Mouse (Mus musculus): ENCODE results near the gene Plscr3.

Gene Plscr3

DNA sequence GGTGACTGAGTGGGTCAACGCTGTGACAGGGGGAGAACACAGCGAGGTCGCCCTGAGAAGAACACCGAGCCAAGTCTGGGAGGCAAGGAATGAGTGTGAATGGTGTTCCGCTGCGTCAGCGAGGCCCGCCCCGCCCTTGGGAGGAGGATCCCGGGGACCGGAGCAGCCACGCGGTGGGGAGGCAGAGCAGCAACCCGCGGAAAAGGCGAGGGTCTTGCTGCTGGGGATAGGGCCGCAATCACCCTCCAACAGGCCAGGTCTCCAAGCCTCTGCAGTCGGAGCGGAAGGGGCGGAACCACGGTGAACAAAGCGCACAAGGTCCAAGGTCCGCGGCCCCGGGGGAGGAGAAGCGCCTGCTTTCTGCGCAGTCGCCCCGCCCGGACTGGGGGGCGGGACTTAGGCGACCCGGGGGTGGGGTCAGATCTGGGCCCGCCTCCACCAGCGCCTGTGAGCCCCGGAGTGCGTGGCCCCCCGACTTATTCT lies at the start of gene Plscr3:
Gene Plscr3 (plus strand): TSS at position 179 of the 483 bp plus-strand sequence.
- peak; percentile 88 for DNase-seq (ENCODE audit: low spot score)

DNA sequence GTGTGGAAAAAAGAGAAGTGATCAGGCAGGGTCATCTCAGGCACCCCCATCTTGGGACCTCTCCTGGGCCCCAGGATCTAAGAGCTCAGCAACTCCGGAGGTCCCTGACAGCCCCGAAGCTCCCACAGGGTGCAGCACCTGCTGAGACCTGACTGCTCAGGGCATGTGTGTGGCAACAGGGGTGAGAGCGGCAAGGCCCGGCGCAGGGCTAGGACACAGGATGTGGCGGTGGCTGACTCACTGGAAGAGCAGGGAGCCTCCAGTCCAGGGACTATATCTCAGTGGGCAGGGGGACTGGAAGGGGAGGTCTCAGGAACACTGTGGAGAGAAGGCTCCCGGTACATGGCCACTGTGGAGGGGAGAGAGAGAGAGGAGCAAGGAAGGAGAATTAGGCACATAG lies 48.3 kb upstream of the Plscr3 start:
- DNase-seq (ENCODE audit: low spot score) = no peak

DNA sequence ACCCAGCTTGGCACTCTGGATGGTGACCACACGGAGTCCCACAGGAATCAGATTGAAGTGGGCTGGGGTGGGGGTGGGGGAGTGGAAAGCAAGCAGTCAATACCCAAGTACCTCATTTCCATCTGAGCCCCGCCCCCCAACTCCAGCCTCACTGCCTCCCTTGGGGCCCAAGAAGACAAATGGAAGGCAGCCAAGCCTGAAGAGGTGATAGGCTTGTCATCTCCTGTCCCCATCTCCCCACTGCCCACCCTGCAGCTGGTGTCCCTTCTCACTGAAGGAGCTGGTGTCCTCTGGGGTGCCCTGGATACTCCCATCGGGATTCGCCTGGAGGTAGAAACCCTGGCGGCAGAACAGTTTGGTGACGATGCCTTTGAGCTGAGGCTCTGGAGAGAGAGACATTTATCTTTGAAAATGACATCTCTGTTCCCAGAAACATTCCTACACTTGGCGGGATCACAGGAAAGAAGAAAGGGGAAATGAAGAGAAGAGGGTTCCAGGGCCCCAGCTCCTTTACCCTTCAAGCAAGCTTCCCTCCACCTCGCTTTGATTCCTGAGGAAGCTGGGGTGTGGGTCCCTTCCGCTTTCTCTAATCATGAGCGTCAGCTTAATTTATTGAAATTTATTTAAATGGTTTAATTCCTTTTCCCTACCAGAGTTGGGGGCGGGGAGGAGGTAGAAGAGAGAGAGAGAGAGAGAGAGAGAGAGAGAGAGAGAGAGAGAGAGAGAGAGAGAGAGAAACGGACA lies 46.6 kb upstream of the Plscr3 start:
- DNase-seq (ENCODE audit: low spot score) = no peak

DNA sequence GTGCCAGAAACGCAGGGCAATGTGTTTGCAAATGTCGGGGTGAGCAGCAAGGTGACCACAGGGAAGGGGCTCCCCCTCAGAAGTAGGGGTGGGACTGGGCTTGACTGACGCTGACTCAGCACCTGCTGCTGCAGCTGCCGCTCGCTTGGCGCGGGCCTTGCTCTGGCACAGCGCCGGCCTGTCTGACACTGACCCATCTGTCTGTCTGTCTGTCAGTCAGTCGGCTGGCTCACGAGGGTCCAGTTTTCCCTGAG lies 46.1 kb upstream of the Plscr3 start:
- DNase-seq (ENCODE audit: low spot score) = no peak

DNA sequence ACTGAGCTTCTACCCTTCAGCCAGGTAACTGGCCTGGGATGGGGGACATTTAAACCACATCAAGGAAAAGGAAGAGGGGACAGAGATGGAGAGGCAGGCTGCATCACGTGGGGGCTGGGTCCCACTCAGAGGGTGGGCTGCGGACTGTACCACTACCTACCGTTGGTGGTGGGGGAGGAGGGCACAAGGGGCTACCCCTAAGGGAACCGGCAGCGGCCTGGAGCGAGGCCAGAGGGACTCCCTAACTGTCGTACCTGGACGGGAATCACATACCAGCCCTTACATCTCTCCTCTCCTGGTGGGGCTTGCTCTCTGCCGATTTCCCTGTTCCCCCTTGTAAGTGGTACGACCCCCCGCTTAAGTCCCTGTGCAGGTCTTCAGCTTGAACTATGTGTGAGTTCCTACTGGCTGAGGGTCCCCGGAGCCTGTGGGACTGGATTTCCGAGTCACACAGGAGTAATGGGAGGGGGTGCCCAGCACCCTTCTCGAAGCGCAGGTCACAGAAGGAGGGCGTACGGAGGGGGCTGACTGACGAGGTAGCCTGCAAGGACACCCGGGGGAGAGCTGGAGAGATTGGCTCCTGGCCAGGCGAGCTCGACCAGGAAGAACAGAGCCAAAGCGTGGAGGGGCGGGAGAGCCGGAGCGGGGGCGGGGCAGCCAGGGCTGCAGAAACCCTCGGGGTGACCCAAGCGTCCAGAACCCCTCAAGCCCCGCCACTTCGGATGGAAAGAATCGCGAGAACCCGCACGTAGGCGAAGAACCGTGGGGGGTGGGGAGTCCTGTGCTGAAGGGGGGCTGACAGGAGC lies 45.6 kb upstream of the Plscr3 start:
- DNase-seq (ENCODE audit: low spot score) = peak; percentile 69

DNA sequence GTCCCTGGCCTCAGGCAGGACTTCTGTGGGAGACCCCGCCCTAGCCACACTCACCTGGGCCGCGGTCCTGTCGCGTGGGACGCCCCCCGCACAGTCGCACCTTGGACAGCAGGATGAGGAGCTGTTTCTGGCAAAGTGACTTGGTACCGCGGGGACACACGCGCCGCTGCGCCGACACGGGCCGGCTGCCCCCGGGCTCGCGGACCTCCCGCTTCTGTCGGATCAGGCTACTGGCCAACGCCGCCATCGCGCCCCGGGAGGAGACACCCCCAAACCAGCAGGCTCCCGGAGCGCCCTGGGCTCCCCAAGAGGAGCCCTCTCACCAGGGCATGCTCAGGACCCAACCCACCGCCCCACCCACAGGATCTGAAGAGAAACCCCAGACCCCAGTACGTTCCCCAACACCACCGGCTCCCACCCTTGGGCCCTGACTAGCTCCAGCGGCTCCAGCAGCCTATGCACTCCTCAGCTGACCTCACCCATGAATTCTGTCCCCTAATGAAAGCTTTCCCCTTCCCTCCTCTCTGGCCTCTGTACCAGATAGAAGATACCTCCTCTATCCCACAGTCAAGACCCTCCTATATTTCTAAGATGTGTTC lies 44.7 kb upstream of the Plscr3 start, which contains the start of gene Fgf11:
Gene Fgf11 (minus strand): TSS at position 479 of the 599 bp plus-strand sequence.
- no peak for DNase-seq (ENCODE audit: low spot score)

DNA sequence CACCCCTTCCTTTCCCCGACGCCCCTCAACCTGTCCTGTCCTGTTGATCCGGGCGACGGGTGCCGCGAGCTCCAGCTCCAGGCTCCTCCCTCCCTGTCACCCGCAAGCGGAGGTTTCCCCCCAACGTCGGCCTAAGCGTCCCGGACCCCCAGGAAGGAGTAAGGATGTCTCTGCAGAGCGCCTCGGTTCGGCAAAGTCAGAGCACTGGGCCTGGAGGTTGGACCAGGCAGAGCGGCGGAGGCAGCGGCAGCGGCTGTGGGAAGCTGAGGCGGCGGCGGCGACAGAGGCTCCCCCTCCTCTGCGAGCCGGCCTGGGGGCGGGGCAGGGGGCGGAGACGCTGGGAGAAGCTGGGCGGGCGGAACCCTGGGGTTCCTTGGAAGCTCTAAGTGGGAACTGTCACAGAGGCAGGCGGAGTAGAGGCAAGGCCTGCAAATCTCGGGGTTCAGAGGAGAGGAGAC lies 43.5 kb upstream of the Plscr3 start:
- DNase-seq (ENCODE audit: low spot score) = peak; percentile 78

DNA sequence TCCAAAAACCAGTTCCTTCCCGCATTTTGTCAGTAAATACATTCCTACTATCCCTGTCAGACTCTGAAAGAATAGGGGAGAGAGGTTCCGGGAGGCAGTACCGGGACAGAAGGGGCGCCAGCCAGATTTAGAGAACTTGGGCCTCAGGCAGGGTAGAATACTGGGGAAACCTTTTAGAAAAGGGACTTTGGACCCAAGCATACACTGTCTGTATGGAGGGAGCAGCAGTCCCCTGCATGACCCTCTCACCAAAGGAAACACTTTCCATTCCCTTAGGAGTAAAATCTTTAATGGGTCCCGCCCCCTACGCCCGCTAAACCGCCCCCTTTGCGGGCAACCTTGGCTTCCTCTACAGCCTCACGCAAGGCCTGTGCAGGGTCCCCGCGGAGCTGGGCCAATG lies 42.8 kb upstream of the Plscr3 start:
- DNase-seq (ENCODE audit: low spot score) = no peak

DNA sequence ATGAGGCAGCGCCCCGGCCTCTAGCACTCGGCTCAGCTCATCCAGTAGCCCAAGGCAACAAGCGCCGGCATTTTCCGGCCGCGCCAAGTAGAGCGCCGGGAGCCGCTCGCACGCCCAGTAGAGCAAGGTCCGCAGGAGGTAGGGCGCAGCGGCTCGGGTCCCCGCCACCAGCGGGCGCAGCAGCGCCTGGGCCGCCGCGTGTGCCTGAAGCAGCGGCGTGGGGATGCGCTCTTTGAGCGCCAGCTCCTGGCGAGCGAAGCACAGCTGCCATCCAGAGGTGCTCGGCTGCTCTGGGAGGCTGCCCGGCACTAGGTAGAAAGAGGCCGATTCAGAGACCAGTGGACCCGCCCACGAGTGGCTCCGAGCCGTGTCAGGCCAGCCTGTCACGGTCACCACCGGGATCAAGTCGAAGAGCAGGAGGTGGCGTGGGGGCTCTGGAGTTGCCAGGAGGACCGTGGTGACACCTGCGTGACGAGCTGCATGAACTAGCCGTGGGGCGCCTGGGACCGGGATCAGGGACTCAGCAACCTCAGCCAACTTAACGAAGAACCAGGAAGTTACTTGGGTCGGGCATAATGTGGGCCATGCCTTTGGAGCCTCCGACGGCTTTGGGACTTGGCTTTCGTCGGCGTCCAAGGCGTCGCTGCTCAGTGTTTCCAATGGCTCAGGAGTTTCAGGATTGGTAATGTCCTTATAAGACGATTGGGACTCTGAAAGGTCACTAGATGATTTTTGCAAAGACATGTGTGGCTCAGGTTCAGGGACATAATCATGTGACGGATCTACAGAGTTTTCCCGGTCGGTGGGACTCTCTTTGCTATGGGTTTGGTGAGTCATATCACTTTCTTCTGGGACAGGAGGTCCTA lies 42.2 kb upstream of the Plscr3 start:
- DNase-seq (ENCODE audit: low spot score) = peak; percentile 71

DNA sequence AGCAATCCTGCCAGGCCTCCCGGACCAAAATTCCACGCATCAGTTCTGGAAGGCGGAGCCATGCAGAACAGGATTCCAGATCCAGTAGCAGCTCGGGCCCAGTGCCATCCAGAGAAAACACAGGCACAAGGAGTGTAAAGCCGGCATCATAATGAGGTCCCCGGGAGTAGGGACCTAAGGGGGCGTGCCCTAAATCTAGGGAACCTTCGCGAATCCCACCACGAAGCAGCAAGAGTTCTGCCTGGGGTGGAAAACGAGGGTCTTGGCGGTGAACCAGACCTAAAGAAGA lies 41.6 kb upstream of the Plscr3 start:
- no peak for DNase-seq (ENCODE audit: low spot score)

DNA sequence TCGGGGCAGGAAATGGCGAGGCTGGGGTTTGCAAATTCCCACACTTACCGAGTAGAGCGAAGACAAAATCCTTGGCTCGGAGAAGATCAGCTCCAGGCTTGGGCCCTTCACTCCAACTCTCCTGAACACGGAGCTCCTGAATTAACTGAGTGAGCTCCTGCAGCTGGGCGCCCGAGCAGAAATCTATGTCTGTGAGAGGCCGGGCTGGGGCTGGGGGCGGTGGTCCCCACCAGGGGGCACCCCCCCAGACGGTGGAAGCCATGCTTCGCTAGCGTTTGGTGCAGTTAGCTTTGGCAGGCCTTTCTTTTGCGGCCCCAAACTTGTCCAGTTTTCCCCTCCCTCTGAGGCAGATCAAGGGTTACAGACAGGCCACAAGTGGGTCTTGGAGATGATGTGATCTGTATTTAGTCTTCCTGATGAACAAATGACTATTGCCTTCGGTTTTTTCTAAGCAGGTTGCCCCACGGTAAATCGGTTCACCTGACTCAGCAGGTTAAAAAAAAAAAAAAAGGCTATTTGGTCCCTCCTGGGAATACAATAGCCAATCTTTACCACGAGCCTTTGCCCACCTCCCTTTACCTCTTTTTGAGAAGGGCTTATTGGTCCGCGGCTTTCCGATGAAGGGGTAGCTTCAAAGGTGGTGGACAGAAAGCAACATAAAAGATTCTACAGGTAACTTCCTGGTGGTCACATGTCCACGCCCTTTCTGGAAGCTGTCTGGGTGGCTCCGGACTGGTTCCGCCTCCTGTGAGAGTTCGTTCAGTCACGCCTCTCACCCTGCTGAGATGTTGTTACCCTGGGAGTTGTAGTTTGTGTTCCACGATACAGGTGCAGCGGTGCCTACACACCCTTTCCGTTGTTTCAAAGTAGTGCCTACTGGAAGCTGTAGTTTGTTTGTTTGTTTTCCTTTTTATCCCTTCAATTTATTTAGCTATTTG lies 40.9 kb upstream of the Plscr3 start, which contains the start of gene Tmem102:
Gene Tmem102 (minus strand): TSS at position 653 of the 938 bp plus-strand sequence.
- DNase-seq (ENCODE audit: low spot score) = no peak

DNA sequence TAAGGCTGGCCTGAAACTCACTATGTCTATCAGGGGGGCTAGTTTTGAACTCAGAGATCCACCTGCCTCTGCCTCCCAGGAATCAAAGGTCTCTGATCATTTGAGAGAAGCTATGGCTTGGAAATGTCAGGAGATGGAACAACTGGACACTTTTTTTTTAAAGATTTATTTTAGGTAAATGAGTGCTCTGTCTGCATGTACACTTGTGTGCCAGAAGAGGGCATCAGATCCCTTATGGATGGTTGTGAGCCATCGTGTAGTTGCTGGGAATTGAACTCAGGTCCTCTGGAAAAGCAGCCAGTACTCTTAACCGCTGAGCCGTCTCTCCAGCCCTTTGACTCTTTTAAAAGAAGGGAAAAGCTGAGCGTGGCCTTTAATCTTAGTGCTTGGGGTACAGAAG lies 39.8 kb upstream of the Plscr3 start:
- DNase-seq (ENCODE audit: low spot score) = no peak

DNA sequence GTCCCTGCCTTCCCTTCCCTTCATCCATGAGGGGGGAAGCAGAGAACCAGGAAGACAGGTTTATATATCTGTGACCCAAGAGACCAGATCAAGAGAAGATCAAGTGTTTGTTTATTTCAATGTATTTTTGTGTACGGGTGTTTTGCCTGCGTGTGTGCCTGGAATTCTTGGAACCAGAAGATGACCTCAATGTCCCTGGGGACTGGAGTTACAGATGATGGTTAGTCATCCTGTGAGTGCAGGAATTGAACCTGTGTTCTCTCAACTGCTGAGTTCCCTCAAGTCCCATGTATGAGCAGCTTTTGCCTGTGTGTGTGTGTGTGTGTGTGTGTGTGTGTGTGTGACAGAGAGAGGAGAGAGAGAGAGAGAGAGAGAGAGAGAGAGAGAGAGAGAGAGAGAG lies 38.5 kb upstream of the Plscr3 start:
- DNase-seq (ENCODE audit: low spot score) = no peak

DNA sequence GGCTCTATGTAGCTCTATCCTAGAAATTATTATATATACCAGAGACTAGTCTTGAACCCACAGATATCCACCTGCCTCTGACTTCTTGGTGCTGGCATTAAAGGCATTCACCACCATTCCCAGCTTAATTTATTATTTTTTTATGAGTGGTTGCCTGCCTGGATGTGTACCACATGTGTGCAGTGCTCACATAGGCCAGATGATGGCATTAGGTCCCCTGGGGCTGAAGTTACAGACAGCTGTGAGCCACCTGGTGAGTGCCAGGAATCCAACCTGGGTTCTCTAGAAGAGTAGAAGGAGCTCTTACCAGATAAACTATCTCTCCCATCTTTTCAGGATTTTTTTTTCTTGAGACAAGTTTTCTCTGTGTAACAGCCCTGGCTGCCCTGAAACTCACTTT lies 35.9 kb upstream of the Plscr3 start:
- DNase-seq (ENCODE audit: low spot score) = no peak

DNA sequence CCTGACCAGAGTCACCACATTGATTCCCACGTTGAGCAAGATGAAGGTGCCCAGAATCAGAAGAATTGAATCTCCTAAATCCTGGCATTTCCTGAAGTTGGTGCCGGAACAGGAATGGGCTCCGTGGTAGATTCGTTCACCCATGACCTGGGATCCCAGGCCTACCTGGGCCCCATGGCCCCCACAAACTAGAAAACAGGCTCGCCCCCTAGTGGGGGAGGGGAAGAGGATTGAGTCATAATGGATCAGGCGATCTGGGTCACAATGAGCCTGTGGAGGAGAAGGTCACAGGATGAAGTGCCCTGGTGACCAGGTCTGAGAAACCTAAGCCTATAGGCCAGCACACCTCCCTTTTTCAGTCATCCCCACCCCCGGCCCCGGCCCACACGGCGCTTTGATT lies 31.0 kb upstream of the Plscr3 start, which contains the start of gene Gm39566:
Gene Gm39566 (minus strand): TSS at position 144 of the 400 bp plus-strand sequence.
- DNase-seq (ENCODE audit: low spot score) = no peak

DNA sequence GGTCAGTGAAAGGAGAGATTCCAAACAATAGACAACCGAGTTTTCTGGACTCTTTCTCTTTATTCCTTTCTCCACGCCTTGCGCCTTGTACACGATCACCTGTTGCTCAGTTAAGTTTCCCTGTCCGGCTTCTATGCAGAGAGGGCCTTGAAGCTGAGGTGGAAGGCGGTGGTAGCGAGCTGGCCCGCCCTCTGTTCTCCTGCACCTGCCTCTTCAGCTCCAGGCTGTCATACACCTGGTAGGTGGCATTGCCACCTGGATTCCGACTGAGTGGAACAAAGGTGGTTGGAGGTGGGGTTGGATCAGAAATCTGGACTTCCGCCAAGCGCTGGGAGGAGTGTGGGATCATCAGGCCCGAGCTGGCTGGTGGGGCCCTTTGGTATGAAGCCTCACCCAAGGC lies 29.7 kb upstream of the Plscr3 start:
- no peak for DNase-seq (ENCODE audit: low spot score)

DNA sequence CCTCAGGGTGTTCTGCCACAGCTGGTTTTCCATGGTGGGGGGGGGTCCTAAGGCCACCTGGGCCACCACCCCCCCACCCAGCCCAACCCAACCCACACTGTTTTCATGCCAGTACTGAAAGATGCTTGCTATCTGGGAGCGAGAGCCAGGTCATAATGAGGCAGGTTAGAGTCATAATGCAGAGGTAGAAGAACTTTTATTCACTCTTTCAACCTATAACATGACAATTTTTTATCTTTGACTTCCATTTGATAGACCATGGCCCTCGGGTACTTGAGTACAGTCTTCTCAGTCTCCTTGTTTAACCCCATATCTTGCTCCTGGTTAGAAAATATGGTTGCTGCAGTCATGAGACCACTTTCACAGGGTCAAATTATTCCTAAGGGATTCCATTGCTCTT lies 27.8 kb upstream of the Plscr3 start, which contains the start of gene Spem2:
Gene Spem2 (minus strand): TSS at position 101 of the 400 bp plus-strand sequence.
- DNase-seq (ENCODE audit: low spot score) = no peak

DNA sequence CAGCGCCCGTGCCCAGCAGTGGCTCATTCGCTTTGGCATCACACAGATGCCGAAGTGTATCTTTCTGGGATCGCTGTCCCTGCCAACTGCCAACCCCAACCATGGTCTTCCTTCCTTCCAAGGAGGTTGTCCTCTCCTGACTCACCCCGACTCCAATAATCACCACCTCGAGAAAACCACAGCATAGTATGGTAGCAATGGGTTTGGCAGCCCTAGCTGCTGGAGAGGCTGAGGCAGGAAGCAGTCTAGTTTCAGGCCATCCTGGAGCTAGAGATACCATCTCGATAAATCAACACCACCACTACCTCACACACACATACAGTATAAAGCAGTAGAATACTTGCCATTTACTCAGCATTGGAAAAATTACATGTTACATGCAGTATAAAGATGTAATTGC lies 27.3 kb upstream of the Plscr3 start:
- no peak for DNase-seq (ENCODE audit: low spot score)

DNA sequence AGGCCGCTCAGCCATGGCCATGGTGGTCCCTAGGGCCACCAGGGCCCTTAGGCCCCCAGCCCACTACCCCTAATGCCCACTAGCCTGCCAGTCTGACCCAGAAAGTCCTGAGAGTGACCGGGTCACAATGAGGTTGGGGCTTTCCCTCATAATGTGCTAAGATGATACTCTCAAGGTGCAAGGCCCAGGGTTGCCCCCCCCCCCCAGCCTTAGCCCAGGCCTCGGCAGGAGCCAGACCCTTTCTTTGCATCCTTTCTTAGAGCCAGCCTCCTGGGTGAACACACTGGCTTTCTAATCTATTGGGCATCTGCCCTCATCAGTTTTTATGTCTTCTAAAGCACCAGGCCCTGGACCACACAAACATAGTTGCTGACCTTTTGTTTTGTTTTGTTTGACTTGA lies 24.1 kb upstream of the Plscr3 start, which contains the start of gene Spem1:
Gene Spem1 (minus strand): TSS at position 101 of the 400 bp plus-strand sequence.
- no peak for DNase-seq (ENCODE audit: low spot score)

DNA sequence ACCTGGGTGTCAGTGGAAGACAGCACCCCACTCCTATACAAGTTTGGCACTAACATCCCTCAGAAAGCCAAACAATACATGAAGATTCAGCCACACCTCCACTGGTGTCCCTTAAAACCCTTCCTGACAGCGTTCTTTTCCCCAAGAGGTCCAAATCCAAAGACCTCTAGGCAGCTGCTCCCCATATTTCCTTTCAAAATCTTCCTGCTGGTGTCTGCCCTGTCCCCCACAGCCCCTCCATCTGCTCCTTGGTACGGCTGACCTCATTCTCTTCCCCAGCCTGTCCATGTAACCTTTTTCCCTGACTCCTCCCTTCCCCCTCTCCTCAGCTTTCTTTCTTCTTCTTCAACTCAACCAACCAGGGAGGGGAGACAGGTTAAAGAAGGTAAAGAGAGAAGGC lies 22.7 kb upstream of the Plscr3 start:
- no peak for DNase-seq (ENCODE audit: low spot score)

DNA sequence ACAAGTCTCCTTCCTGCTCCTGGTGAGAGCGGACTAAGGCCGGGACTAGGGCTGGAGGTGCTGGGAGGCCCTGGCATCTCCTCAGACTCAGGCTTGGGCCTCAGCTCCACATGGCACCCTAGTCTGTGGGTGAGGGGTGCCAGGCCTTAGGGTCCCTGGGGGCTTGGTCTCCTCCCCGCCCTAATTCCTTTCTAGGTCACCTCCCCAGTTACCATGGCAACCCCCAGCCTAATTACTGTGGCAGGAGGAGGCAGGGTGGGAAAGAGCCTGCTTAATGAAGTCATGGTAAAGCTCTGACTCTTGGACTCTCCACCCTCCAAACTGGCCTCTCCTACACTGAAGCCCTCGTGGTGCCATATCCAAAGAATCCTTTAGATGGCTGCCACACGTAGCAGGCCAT lies 17.3 kb upstream of the Plscr3 start:
- no peak for DNase-seq (ENCODE audit: low spot score)
